Mouse (Mus musculus) embryo, embryonic 10.5 days (tissue): ENCODE results near the gene Tom1l2.
A peak's percentile ranks its signal among the peaks of the same experiment; 100 is the strongest.

Experiments used
- DNase-seq: peaks from one replicate; pipeline ENCODE4 v3.0.0-alpha.2; 2015; ENCODE audit warnings: low spot score

The Tom1l2 gene

DNA sequence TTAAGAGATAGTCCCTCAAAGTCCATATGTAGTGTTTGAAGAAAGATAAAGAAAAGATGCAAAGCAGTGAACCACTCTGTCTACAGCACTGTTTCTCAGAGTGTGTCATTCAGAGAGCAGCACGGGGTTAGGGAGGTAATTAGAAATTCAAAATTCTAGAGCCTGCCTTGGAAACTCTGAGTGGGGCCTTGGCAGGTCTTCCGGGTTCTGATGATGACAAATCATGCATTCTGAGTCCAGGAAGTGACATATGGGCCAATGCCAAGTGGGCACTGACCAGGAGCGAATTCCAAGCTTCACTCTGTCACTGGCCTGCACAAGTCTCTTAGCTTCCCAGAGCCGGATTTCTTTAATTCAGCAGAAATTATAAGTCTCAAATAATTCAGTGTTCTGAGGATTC is 6.2 kb downstream of the Tom1l2 start:
- no peak for DNase-seq

GRCm38 (mm10) chr11:60345868-60346267 is 6.8 kb downstream of the Tom1l2 start:
- no peak for DNase-seq

- no peak for DNase-seq
These were observed 13.3 kb downstream of the Tom1l2 start for GRCm38 (mm10) chr11:60339361-60339760.

- DNase-seq = peak; percentile 46
These were observed 14.4 kb downstream of the Tom1l2 start for GRCm38 (mm10) chr11:60338291-60338690.

DNA sequence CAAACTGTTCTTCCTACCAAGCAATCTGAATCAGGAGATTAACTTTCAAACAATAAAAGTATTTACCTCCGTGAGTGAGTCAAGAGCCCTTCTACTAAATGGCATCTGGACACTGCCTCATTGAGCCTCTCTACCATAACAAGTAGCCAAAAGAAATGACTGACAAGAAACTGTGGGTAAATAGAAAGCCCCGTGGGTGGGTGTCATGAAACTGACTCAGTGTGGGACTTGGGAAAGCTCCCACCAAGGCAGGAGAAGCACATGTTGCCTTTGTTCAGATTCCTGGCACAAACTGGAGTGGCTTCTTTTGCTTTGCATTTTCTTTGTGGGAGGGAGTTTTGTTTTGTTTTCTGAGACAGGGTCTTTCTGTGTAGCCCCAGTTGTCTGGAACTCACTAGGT is 16.9 kb downstream of the Tom1l2 start:
- DNase-seq = no peak

GRCm38 (mm10) chr11:60334124-60334523 is 18.6 kb downstream of the Tom1l2 start:
- DNase-seq = no peak

- no peak for DNase-seq
These were observed 19.2 kb downstream of the Tom1l2 start for GRCm38 (mm10) chr11:60333461-60333860.

DNA sequence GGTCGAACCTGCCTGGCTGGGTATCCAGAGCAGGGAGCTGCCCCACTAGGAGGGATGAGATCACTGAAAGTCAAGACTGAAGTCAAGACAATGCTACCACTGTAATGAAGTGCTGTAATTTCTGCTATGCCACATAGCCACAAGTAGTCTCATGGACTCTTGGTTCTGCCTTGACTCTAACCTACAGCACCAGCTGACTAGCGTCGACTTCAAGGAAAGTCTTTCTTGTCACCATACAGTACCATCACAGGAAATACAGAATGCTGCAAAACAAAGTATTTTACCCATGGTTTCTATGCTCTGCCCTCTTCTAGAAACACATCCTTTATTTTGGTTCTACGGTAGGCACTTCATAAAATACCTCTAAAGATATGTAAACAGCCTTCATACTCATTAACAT is 22.2 kb downstream of the Tom1l2 start:
- no peak for DNase-seq

GRCm38 (mm10) chr11:60323731-60324130 is 29.0 kb downstream of the Tom1l2 start:
- no peak for DNase-seq

DNA sequence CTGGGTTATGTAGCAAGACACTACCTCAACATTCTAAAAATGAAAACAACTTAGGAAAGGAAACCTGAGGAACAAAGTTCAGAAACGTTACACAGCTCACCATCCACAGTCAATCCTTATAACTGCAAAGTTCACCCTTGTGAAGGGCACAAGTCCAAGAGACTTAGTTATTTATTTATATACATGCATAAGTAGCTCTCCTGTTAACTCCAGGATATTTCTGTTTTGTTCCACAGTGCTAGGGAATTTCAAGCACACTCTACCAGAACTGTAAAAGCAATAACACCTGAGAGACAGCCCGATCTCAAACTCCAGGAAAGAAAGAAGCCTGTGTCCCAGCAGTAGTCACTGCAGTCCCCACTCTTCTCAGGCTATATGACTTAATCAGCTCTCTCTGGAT is 31.3 kb downstream of the Tom1l2 start:
- DNase-seq = no peak

- no peak for DNase-seq
These were observed 32.2 kb downstream of the Tom1l2 start for GRCm38 (mm10) chr11:60320426-60321037.

DNA sequence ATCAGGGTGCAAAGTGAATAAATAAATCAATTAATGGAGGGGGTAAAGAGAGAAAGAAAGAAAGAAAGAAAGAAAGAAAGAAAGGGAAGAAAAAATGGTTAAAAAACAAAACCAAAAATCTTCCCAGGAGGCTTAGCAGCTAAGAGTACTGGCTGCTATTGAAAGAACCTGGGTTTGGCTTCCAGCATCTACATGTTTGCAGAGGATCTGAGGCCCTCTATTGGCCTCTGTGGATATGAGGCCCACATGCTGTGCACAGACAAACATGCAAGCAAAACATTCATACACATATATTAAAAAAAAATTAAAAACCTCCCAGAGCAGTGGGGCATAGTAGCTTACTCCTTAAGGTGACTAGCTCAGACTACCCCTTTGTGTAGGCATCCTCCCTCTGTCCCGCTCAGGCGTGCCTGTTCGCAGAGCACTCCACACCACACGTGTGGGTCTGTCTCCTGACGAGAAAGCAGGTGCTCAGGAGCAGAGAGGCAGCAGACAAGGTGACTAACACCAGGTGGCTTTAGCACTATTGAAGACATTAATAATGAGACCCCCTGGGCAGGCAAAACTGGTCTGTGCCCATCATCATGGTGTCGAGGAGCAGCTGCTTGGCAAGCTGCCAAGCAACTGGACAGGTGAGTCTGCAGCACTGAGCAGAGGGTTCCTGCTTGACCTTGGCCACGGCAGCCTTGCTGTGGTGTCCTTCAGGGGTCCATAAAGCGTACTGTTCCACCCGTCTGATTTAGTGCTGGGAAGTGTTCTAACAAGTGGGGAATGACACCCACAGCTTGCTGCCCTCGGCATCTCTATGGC is 33.2 kb downstream of the Tom1l2 start:
- DNase-seq = no peak

DNA sequence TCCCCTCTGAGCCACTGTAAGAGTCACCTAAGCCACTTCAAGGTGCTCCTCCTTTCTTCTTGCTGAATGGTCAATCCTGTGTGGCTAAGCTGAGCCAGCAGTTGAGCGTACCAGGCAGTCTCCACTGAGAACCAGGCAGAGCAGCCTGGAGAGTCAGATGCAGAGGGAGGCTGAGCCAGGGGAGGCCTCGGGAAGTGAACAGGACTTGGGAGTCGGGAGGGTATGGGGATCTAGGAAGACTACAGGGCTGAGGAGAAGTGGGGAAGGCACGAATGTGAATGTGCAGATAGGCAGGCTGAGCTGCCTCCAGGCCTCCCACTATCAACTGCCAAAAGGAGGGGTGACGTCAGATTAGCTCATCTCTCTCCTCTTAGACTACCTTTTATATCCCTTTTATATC is 34.0 kb downstream of the Tom1l2 start:
- no peak for DNase-seq

GRCm38 (mm10) chr11:60317376-60318102 is 35.2 kb downstream of the Tom1l2 start:
- DNase-seq = no peak

- no peak for DNase-seq
These were observed 35.8 kb downstream of the Tom1l2 start for GRCm38 (mm10) chr11:60316883-60317282.

- DNase-seq = no peak
These were observed 36.5 kb downstream of the Tom1l2 start for GRCm38 (mm10) chr11:60316250-60316649.

- DNase-seq = peak; percentile 47
These were observed 41.5 kb downstream of the Tom1l2 start for GRCm38 (mm10) chr11:60311025-60311854.

DNA sequence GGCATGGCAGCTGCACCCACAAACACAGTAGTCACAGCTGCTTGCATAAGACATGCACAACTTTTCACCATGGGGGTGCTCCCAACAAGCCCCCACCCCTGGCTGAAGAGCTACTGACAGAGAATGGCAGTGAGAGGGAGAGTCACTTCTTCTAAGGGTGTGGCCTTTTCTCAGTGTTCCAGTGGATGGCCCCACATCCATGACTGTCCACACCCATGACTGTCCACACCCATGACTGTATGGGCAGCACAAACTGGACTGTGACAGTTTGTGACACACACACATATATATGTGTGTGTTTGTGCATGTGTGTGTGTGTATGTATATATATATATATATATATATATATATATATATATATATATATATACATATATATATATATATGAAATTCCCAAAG is 42.8 kb downstream of the Tom1l2 start:
- DNase-seq = no peak

DNA sequence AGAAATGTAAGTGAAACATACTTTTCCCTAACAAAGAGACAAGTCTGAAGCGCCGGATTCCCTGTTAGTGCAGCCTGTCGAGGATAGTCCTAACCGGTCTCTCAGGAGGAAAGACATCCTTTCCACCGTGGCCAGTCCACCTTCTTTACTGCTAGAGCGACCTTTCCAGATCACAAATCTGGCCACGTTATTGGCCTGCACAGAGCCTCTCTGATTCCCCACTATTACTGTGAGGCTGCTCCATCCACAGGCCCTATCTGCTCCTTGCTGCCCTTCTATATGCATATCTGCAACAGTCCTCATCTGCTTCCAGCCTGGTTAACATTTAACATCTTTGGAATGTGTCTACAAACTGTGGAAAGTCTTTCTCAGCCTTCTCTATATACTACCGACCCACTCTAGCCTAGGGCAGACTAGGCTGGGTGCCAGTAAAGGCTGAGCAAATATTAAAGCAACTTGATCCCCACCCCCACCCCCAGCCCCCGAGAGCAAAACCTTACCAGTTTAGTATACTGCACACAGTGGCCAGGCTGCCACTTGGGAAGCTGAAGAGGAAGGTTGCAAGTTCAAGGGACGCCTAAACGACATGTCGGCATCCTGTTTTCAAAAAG is 44.1 kb downstream of the Tom1l2 start:
- DNase-seq = no peak

DNA sequence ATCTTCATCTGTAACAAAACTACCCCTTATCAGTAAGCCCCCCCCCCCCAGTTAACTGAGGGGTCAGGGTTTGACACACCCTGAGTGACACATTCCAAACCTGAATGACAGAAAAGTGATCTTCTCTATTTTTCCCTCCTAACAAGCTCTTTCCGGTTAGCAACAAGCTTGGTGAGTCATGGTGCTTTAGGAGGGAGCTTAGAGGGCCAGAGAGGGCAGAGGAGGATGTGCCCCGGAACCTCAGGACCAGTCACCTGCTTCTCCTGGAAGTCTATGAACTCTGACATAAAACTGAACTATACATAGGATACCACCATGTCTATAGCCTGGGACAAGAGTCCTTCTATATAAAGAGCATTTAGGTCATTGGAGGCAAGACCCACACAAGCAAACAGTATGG is 44.6 kb downstream of the Tom1l2 start:
- DNase-seq = no peak

DNA sequence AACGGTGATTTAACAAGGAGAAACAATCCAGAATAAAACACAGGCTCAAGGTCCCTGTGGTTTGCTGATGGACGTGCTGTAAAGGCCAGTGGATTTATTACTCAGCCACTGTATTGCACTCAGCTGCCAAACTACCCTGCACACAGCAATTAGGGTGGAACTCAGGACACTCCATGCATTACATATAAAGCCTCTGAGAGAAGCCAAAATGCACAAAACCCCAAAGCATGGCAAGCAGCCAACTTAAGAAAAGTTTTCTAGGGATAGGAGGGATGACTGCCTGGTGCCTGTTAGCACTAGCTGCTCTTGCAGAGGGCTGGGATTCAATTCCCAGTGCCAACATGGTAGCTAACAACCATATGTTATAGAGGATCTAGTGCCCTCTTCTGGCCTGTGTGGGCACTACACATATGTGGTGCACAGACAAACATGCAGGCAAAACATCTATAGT is 45.3 kb downstream of the Tom1l2 start:
- no peak for DNase-seq

GRCm38 (mm10) chr11:60306834-60307233 is 45.9 kb downstream of the Tom1l2 start:
- peak; percentile 63 for DNase-seq
